Mouse (Mus musculus): ENCODE results near the gene Olfr1357. TPM values are rescaled to one million over a fixed set of nuclear protein-coding genes. Genes with fewer than 3 reads are reported as not detected.

The Olfr1357 gene
- polyA plus RNA-seq, 1 experiment from 2014 or later = not detected

GRCm38 (mm10) chr10:78569191-78569590 is 48.7 kb downstream of the Olfr1357 start:
- H3K27me3 ChIP-seq = 0 out of 2 replicates have a peak, but pooled peaks cover 12% of the 10 kb centered on the region
- 57% methylated on average over 3 of the region's 3 CpGs for WGBS (ENCODE audit: insufficient replicate concordance)
- no peak for ATAC-seq (ENCODE audit: insufficient read depth)

GRCm38 (mm10) chr10:78565070-78565469 is 52.8 kb downstream of the Olfr1357 start:
- no peak for ATAC-seq (ENCODE audit: insufficient read depth)
- no peak overlapping the region for H3K4me3 ChIP-seq (replicated peaks)
- H3K9me3 ChIP-seq (replicated peaks) = no peaks in the 10 kb centered on the region
- 0 out of 2 replicates have a peak, but pooled peaks cover 1% of the 10 kb centered on the region for H3K27me3 ChIP-seq
- WGBS (ENCODE audit: insufficient replicate concordance) = 60% methylated on average over 1 of the region's 1 CpGs
- H3K27ac ChIP-seq (replicated peaks) = no peak overlapping the region
- no peak overlapping the region for H3K4me2 ChIP-seq
- H3K36me3 ChIP-seq (replicated peaks) = no peaks in the 10 kb centered on the region
- no peaks in the 10 kb centered on the region for H3K4me1 ChIP-seq (replicated peaks)
- H3K9ac ChIP-seq = no peak overlapping the region

More at GRCm38 (mm10) chr10:78569191-78569590, 48.7 kb downstream of the Olfr1357 start:
- Histone ChIP-seq H3K9ac (no peak overlapping the region), H3K4me1 (replicated peaks) (peaks cover 6% of the 10 kb centered on the region), H3K36me3 (replicated peaks) (no peaks in the 10 kb centered on the region), H3K9me3 (replicated peaks) (no peaks in the 10 kb centered on the region), H3K27ac (replicated peaks) (no peak overlapping the region), H3K4me2 (no peak overlapping the region), H3K4me3 (replicated peaks) (no peak overlapping the region)

Other genes with a start within 250 kb of the Olfr1357 start
- gene Rrp1, start 205.0 kb downstream of the Olfr1357 start, polyA plus RNA-seq (2015; fragmentation: Nextera tagmentation; extraction: Ambion mirVana) = 110 and 119 TPM in 2 replicates
- gene Cstb, start 192.4 kb downstream of the Olfr1357 start, polyA plus RNA-seq (2015; fragmentation: Nextera tagmentation; extraction: Ambion mirVana) = 85.5 and 95.3 TPM in 2 replicates
- 5.9 and 6.0 TPM in 2 replicates for gene Pdxk, start 153.1 kb downstream of the Olfr1357 start, polyA plus RNA-seq (2015; fragmentation: Nextera tagmentation; extraction: Ambion mirVana)
- gene Olfr1358, start 100.6 kb downstream of the Olfr1357 start, polyA plus RNA-seq (2015; fragmentation: Nextera tagmentation; extraction: Ambion mirVana) = not detected in 2 replicates
- gene Ilvbl, start 43.7 kb downstream of the Olfr1357 start, polyA plus RNA-seq (2015; fragmentation: Nextera tagmentation; extraction: Ambion mirVana) = 16.3 and 17.3 TPM in 2 replicates
- gene Syde1, start 26.1 kb downstream of the Olfr1357 start, polyA plus RNA-seq (2015; fragmentation: Nextera tagmentation; extraction: Ambion mirVana) = 1.5 and 1.6 TPM in 2 replicates
- gene Casp14, start 100.2 kb upstream of the Olfr1357 start, polyA plus RNA-seq (2015; fragmentation: Nextera tagmentation; extraction: Ambion mirVana) = not detected in 2 replicates
- gene Ccdc105, start 135.0 kb upstream of the Olfr1357 start, polyA plus RNA-seq (2015; fragmentation: Nextera tagmentation; extraction: Ambion mirVana) = not detected in 2 replicates
- 0.12 and 0.17 TPM in 2 replicates for gene Slc1a6, start 162.4 kb upstream of the Olfr1357 start, polyA plus RNA-seq (2015; fragmentation: Nextera tagmentation; extraction: Ambion mirVana)
- gene Olfr1356, start 234.1 kb upstream of the Olfr1357 start, polyA plus RNA-seq (2015; fragmentation: Nextera tagmentation; extraction: Ambion mirVana) = not detected in 2 replicates

Measured in liver, embryonic 15.5 days (tissue).